Mouse (Mus musculus): ENCODE measurements around the gene Spag5. TPM values are rescaled to one million over a fixed set of nuclear protein-coding genes. Genes with fewer than 3 reads are reported as not detected.

Gene Spag5
- polyA plus RNA-seq, 1 experiment from 2014 or later, result 9.7 TPM

DNA sequence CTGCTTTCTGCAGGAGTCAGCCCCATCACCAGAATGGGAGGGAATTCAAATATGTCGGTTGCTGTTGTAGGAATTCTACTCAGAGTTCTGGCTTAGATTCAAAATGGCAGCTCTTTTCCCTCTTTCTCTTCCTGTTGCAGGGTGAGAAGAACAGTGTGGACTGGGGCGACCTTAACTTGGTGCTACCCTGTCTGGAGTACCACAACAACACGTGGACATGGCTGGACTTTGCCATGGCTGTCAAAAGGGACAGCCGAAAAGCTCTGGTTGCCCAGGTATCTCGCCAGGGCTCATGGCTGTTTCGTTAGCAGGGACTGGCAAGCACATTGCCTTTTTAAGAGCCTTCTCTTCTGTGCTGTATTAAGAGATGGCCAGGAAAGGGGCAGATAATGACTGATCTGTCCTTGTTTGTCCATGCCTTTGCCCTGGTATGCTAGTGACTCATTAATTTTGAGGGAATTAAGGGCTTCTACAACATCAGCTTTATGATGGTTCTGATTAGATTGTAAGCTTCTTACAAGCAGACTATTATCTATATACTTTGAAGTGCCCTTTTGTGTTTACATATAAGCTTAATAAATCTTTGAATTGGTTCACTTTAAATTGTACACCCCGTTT is 12.1 kb upstream of the Spag5 start:
- WGBS, result 96% methylated on average over 7 of the region's 7 CpGs
- no peaks in the 10 kb centered on the region for H3K27me3 ChIP-seq
- H3K4me2 ChIP-seq, result no peak overlapping the region
- no peak overlapping the region for H3K4me3 ChIP-seq
- H3K9ac ChIP-seq, result no peak overlapping the region
- no peaks in the 10 kb centered on the region for H3K9me3 ChIP-seq
- H3K36me3 ChIP-seq, result peaks cover 76% of the 10 kb centered on the region
- ATAC-seq (ENCODE audit: low FRiP score, low read depth), result no peak
- H3K27ac ChIP-seq (replicated peaks), result no peak overlapping the region
- no peaks in the 10 kb centered on the region for H3K4me1 ChIP-seq (replicated peaks)

DNA sequence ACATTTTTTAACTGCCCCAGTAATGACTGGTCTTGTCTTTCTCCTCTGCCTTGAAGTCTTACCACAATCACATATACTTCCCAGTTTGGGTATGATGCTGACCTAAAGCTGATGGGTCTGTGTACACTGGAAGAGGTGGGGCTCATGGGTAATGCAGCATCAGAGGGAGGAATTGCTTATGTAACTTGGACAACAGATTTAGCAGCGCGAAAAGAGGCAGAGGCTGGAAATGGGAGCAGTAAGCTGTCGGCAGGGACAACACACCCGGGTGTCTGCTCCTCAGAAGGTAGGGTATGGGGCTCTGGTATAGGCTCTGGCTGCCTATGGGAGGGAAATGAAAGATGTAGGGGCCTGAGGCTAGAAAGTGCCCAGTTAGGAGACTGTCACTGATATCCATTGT is 10.7 kb upstream of the Spag5 start, which contains the start of gene BC030499:
Gene BC030499, plus strand, starts transcription at position 188 of the 400 bp plus-strand sequence.
- 94% methylated on average over 4 of the region's 4 CpGs for WGBS

DNA sequence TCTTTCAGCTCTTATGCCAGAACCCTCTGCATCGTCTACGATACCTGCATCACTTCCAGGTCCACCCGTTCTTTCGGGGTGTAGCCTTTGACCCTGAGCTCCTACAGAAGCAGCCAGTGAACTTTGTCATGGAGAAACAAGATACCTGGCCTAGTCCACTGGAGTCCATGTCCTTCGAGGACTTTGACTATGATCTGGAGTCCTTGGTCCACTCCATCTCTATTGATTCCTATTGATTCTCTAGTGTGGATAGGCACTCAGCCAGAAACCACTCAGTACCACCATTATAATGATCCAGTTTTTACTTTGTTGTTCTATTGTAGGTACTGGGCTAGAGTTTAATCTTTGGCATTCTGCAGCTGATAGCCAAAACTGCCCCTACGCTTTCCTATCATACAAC is 6.7 kb upstream of the Spag5 start:
- Histone ChIP-seq H3K27ac (replicated peaks) (no peak overlapping the region), H3K9ac (no peak overlapping the region), H3K4me3 (no peak overlapping the region), H3K4me1 (replicated peaks) (no peaks in the 10 kb centered on the region), H3K36me3 (peaks cover 28% of the 10 kb centered on the region), H3K9me3 (no peaks in the 10 kb centered on the region), H3K4me2 (no peak overlapping the region), H3K27me3 (no peaks in the 10 kb centered on the region)
- whole genome bisulfite sequencing, result 95% methylated on average over 6 of the region's 6 CpGs
- ATAC-seq (ENCODE audit: low FRiP score, low read depth), result no peak

More for the DNA sequence above, 10.7 kb upstream of the Spag5 start, which contains the start of gene BC030499:
- Histone ChIP-seq H3K4me3 (no peak within 1 kb of the TSS), H3K4me2 (no peak within 1 kb of the TSS), H3K9ac (no peak within 1 kb of the TSS), H3K27ac (replicated peaks) (no peak within 1 kb of the TSS), H3K9me3 (no peaks in the 10 kb centered on the region), H3K4me1 (replicated peaks) (no peaks in the 10 kb centered on the region), H3K36me3 (peaks cover 62% of the 10 kb centered on the region), H3K27me3 (no peaks in the 10 kb centered on the region)
- no peak for ATAC-seq (ENCODE audit: low FRiP score, low read depth)

- H3K9me3 ChIP-seq, result no peaks in the 10 kb centered on the region
- H3K4me3 ChIP-seq, result peak overlapping the region; percentile 64
- H3K9ac ChIP-seq, result peak overlapping the region; percentile 56
- peak overlapping the region; percentile 68 for H3K27ac ChIP-seq (replicated peaks)
- peak overlapping the region; percentile 100 for H3K4me2 ChIP-seq
- 74% methylated on average over 7 of the region's 7 CpGs for whole genome bisulfite sequencing
- H3K4me1 ChIP-seq (replicated peaks), result peaks cover 12% of the 10 kb centered on the region
- H3K27me3 ChIP-seq, result no peaks in the 10 kb centered on the region
- ATAC-seq (ENCODE audit: low FRiP score, low read depth), result no peak
- no peaks in the 10 kb centered on the region for H3K36me3 ChIP-seq
Observed at GRCm38 (mm10) chr11:78300917-78301316, 412 bp upstream of the Spag5 start.

DNA sequence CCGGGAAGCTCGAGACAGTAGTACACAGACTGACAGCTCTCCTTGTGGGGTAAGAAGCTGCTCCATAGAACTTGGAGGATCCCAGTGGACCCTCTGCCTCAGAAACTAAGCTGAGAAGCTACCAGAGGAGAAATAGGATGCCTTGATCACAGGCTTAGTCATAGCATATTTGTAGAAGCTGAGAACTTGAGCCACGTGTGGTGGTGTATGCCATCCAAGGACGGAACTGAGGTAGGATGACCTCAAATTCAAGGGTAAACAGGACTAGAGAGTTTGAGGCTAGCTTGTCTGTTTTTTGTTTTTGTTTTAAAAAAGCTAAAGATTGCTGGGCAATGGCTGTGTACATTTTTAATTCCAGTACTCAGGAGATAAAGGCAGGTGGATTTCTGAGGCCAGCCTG is 3.9 kb downstream of the Spag5 start:
- WGBS, result 94% methylated on average over 4 of the region's 4 CpGs
- H3K4me1 ChIP-seq (replicated peaks), result peaks cover 12% of the 10 kb centered on the region

GRCm38 (mm10) chr11:78310861-78311511 is 9.7 kb downstream of the Spag5 start:
- Histone ChIP-seq H3K27me3 (no peaks in the 10 kb centered on the region), H3K9ac (no peak overlapping the region), H3K27ac (replicated peaks) (no peak overlapping the region), H3K4me3 (no peak overlapping the region), H3K4me2 (no peak overlapping the region), H3K9me3 (no peaks in the 10 kb centered on the region), H3K36me3 (peaks cover 2% of the 10 kb centered on the region; the same call in 1 of the 2 replicates), H3K4me1 (replicated peaks) (no peaks in the 10 kb centered on the region)
- 75% methylated on average over 8 of the region's 8 CpGs for WGBS
- ATAC-seq (ENCODE audit: low FRiP score, low read depth), result 0 out of 2 replicates have a peak, but pooled peaks have one; percentile 27

More for the DNA sequence above, 3.9 kb downstream of the Spag5 start:
- no peak overlapping the region for H3K9ac ChIP-seq
- H3K27me3 ChIP-seq, result no peaks in the 10 kb centered on the region
- H3K36me3 ChIP-seq, result no peaks in the 10 kb centered on the region
- no peak overlapping the region for H3K27ac ChIP-seq (replicated peaks)
- ATAC-seq (ENCODE audit: low FRiP score, low read depth), result no peak
- H3K9me3 ChIP-seq, result no peaks in the 10 kb centered on the region
- H3K4me2 ChIP-seq, result no peak overlapping the region
- H3K4me3 ChIP-seq, result no peak overlapping the region

- no peaks in the 10 kb centered on the region for H3K27me3 ChIP-seq
- no peak overlapping the region for H3K4me3 ChIP-seq
- no peak overlapping the region for H3K27ac ChIP-seq (replicated peaks)
- peaks cover 2% of the 10 kb centered on the region; the same call in 1 of the 2 replicates for H3K36me3 ChIP-seq
- no peak overlapping the region for H3K9ac ChIP-seq
- no peak for ATAC-seq (ENCODE audit: low FRiP score, low read depth)
- WGBS, result 98% methylated on average over 2 of the region's 2 CpGs
- H3K4me1 ChIP-seq (replicated peaks), result no peaks in the 10 kb centered on the region
- H3K9me3 ChIP-seq, result no peaks in the 10 kb centered on the region
- no peak overlapping the region for H3K4me2 ChIP-seq
Observed at GRCm38 (mm10) chr11:78313662-78314061, 12.3 kb downstream of the Spag5 start.

DNA sequence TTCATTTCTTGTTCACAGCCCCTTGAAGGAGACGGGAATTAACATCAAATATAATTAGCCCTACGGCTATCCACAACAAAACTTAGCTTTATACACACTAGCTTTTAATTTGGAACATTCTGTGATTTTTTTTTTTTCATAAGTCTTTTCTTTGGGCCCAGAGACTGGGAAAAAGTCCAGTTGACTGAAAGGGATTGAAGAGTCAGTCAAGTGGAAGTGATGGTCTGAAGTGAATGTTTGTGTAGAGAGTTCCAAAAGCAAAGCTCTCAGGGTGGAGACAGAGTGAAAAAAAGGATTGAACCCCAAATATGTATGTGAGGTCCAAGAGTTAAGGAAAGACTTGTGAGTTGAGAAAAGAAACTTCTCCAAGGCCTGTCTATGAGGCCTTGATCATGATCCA is 17.1 kb downstream of the Spag5 start:
- peak overlapping the region; percentile 57; the same call in 1 of the 2 replicates for H3K27ac ChIP-seq (replicated peaks)
- 80% methylated on average over 2 of the region's 2 CpGs for WGBS

DNA sequence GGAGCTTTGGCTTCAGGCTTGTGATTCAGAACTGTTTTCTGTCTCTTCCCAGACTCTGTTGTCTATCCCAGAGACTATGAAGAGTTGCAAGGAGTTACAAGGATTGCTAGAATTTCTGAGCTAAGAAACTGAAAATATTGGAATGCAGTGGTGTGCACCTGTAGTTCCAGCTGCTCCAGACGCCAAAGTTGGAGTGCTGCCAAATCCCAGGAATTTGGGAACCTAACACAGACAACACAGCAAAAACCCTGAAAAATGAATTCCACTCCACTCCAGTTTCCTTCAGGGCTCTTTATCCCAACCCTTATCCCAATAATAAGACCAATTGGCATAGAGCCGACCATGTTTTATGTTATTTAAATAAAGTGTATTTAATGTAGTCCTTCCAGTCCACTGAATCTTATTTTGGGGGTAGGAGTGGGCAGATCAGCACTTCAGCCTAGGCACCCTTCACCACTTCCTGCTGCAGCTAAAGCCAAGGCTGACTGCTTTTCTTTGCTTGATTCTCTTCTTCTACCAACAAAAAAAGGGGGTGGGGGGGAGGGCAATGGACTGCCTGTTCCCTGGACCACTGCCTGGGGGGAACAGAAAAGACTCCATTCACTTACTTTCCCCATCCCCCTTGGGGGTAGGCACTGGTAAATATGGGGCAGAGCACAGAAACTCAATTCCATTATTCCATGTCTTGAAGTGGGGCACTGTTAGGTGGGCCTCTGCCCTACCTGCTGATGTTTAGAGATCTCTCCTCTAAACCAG is 20.9 kb downstream of the Spag5 start:
- peaks cover 28% of the 10 kb centered on the region for H3K4me1 ChIP-seq (replicated peaks)
- WGBS, result 55% methylated on average over 2 of the region's 2 CpGs
- peak; percentile 67 for ATAC-seq (ENCODE audit: low FRiP score, low read depth)
- no peaks in the 10 kb centered on the region for H3K9me3 ChIP-seq
- peak overlapping the region; percentile 50 for H3K4me2 ChIP-seq
- H3K27ac ChIP-seq (replicated peaks), result peak overlapping the region; percentile 80
- H3K27me3 ChIP-seq, result no peaks in the 10 kb centered on the region
- H3K9ac ChIP-seq, result peak overlapping the region; percentile 6; the same call in 1 of the 2 replicates
- no peaks in the 10 kb centered on the region for H3K36me3 ChIP-seq
- peak overlapping the region; percentile 35 for H3K4me3 ChIP-seq

More for the DNA sequence above, 17.1 kb downstream of the Spag5 start:
- no peak overlapping the region for H3K4me2 ChIP-seq
- no peaks in the 10 kb centered on the region for H3K27me3 ChIP-seq
- no peak overlapping the region for H3K4me3 ChIP-seq
- H3K4me1 ChIP-seq (replicated peaks), result peaks cover 16% of the 10 kb centered on the region
- peaks cover 2% of the 10 kb centered on the region; the same call in 1 of the 2 replicates for H3K36me3 ChIP-seq
- ATAC-seq (ENCODE audit: low FRiP score, low read depth), result no peak
- no peak overlapping the region for H3K9ac ChIP-seq
- H3K9me3 ChIP-seq, result no peaks in the 10 kb centered on the region

DNA sequence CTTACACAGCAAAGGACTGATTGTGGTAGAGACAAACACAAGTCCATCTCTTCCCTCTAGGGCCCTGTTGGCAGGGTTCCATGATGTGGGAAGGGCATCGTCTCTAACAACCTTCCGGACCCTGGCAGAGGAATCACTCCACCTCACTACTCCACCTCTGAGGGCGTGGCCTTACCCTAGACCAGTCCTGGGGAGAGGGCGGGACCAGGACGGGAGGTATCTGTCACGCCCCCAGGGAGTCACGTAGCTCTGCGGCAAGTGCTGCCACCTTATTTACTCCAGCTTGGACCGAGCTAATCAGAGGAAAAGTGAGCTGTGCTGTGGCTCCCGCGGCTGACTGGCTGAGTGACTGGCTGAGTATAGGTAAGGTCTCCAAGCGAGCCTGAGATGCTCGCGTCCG is 21.5 kb downstream of the Spag5 start, which contains the start of gene Aldoc:
Gene Aldoc, plus strand, starts transcription at position 109 of the 400 bp plus-strand sequence.
- Histone ChIP-seq H3K4me3 (peak within 1 kb of the TSS; percentile 35), H3K27me3 (no peaks in the 10 kb centered on the region), H3K27ac (replicated peaks) (peak within 1 kb of the TSS; percentile 80), H3K9ac (peak within 1 kb of the TSS; percentile 6), H3K36me3 (no peaks in the 10 kb centered on the region), H3K9me3 (no peaks in the 10 kb centered on the region), H3K4me1 (replicated peaks) (peaks cover 28% of the 10 kb centered on the region), H3K4me2 (peak within 1 kb of the TSS; percentile 50)
- ATAC-seq (ENCODE audit: low FRiP score, low read depth), result peak; percentile 85
- 8% methylated on average over 15 of the region's 15 CpGs for WGBS

- H3K9ac ChIP-seq, result no peak overlapping the region
- H3K4me2 ChIP-seq, result peak overlapping the region; percentile 50
- peak overlapping the region; percentile 80 for H3K27ac ChIP-seq (replicated peaks)
- peak overlapping the region; percentile 35 for H3K4me3 ChIP-seq
- H3K4me1 ChIP-seq (replicated peaks), result peaks cover 32% of the 10 kb centered on the region
- no peaks in the 10 kb centered on the region for H3K27me3 ChIP-seq
- peak; percentile 62; the same call in 1 of the 2 replicates for ATAC-seq (ENCODE audit: low FRiP score, low read depth)
- WGBS, result 75% methylated on average over 15 of the region's 15 CpGs
- no peaks in the 10 kb centered on the region for H3K36me3 ChIP-seq
- no peaks in the 10 kb centered on the region for H3K9me3 ChIP-seq
Observed at GRCm38 (mm10) chr11:78324000-78324785, 22.9 kb downstream of the Spag5 start.
